Mouse (Mus musculus) myocyte (in vitro differentiated cells): Measurements from ENCODE around the gene Pex12. TPM values are rescaled to one million over a fixed set of nuclear protein-coding genes. Genes with fewer than 3 reads are reported as not detected.

ENCODE experiments used
- H3K27me3 ChIP-seq: one replicate; pipeline ENCODE4 v1.6.1; 2011; ENCODE audit not compliant: control insufficient read depth, insufficient read depth, insufficient read length
- H3K36me3 ChIP-seq: one replicate; pipeline ENCODE4 v1.6.1; 2011; ENCODE audit not compliant: control insufficient read depth, insufficient read depth
- H3K4me2 ChIP-seq: one replicate; pipeline ENCODE4 v1.6.1; 2011; ENCODE audit warnings: low read depth, control low read depth
- H3K4me3 ChIP-seq: one replicate; pipeline ENCODE4 v1.5.1; 2011; ENCODE audit warnings: mild to moderate bottlenecking, control low read depth, moderate library complexity
- H3K79me2 ChIP-seq: one replicate; pipeline ENCODE4 v1.6.1; 2011; ENCODE audit not compliant: control insufficient read depth, insufficient read depth
- H3ac ChIP-seq: one replicate; pipeline ENCODE4 v1.6.1; 2011; ENCODE audit not compliant: control insufficient read depth, insufficient read length
- CEBPB ChIP-seq: IDR thresholded peaks from 2 replicates; pipeline ENCODE4 v1.6.1; 2011; ENCODE audit warnings: mild to moderate bottlenecking, moderate library complexity; ENCODE audit not compliant: poor library complexity, insufficient read depth, severe bottlenecking
- E2F4 ChIP-seq: IDR thresholded peaks from one replicate; pipeline ENCODE4 v1.6.1; 2011; ENCODE audit warnings: mild to moderate bottlenecking, control low read depth, moderate library complexity; ENCODE audit not compliant: insufficient read depth
- MAX ChIP-seq: IDR thresholded peaks from one replicate; pipeline ENCODE4 v1.6.1; 2011; ENCODE audit warnings: low read depth, mild to moderate bottlenecking, control low read depth
- MYOD1 ChIP-seq, 3 experiments: IDR thresholded peaks; one replicate each; pipeline ENCODE4 v1.6.1; 2011; ENCODE audit warnings: control low read depth in 2 of 3, low read depth in 2 of 3, mild to moderate bottlenecking in 2 of 3, moderate library complexity in 1 of 3; ENCODE audit not compliant: insufficient read length in 2 of 3, control insufficient read depth in 1 of 3
- MYOG ChIP-seq, 3 experiments: IDR thresholded peaks; one replicate each; pipeline ENCODE4 v1.6.1; 2011; ENCODE audit warnings: control low read depth in 2 of 3, low read depth in 2 of 3, mild to moderate bottlenecking in 2 of 3; ENCODE audit not compliant: insufficient read length in 2 of 3, control insufficient read depth in 1 of 3, insufficient read depth in 1 of 3
- POLR2A ChIP-seq: IDR thresholded peaks from one replicate; pipeline ENCODE4 v1.6.1; 2011; ENCODE audit warnings: low read depth, mild to moderate bottlenecking, control low read depth, moderate library complexity; ENCODE audit not compliant: insufficient read length
- POLR2AphosphoS2 ChIP-seq: IDR thresholded peaks from one replicate; pipeline ENCODE4 v1.6.1; 2011; ENCODE audit warnings: low read depth, control low read depth; ENCODE audit not compliant: insufficient read length
- REST ChIP-seq: IDR thresholded peaks from one replicate; pipeline ENCODE4 v1.6.1; 2011; ENCODE audit warnings: mild to moderate bottlenecking, control low read depth, moderate library complexity; ENCODE audit not compliant: insufficient read depth, insufficient read length
- SRF ChIP-seq: IDR thresholded peaks from one replicate; pipeline ENCODE4 v1.6.1; 2011; ENCODE audit warnings: low read depth; ENCODE audit not compliant: control insufficient read depth, insufficient read length
- TCF12 ChIP-seq: IDR thresholded peaks from one replicate; pipeline ENCODE4 v1.6.1; 2011; ENCODE audit warnings: mild to moderate bottlenecking, control low read depth; ENCODE audit not compliant: poor library complexity, insufficient read depth, severe bottlenecking
- TCF3 ChIP-seq: IDR thresholded peaks from one replicate; pipeline ENCODE4 v1.6.1; 2011; ENCODE audit warnings: low read depth, control low read depth; ENCODE audit not compliant: insufficient read length
- USF1 ChIP-seq: IDR thresholded peaks from one replicate; pipeline ENCODE4 v1.6.1; 2011; ENCODE audit warnings: low read depth, mild to moderate bottlenecking, control low read depth, moderate library complexity
- polyA plus RNA-seq: library from polyadenylated mRNA; unstranded; fragments of >200 nt; fragmentation: generic; extraction: Trizol; gene quantifications from one replicate; pipeline ENCODE4 v1.2.1, GENCODE M21; 2012; ENCODE audit warnings: missing spikeins

Pex12 gene
- polyA plus RNA-seq, 1 experiment = 8.7 TPM

- Histone ChIP-seq H3ac (peak within 1 kb of the TSS; percentile 34), H3K36me3 (peaks cover 20% of the 10 kb centered on the region), H3K4me2 (peak within 1 kb of the TSS; percentile 92), H3K79me2 (peaks cover 15% of the 10 kb centered on the region), H3K4me3 (peak within 1 kb of the TSS; percentile 72), H3K27me3 (no peaks in the 10 kb centered on the region)
- TF ChIP-seq MYOG (IDR thresholded peaks at IDR 0.05; ENCODE audit: control insufficient read depth in 1 of 3, insufficient read depth in 1 of 3, insufficient read length in 2 of 3, low read depth in 2 of 3) (no peak), POLR2A (peak; percentile 87), E2F4 (no peak), POLR2AphosphoS2 (peak; percentile 88)
Measured at GRCm38 (mm10) chr11:83298225-83299195, 3.9 kb downstream of the Pex12 start, which contains the start of gene Ap2b1. Ap2b1 (plus strand) TSS chr11:83299024.

- Histone ChIP-seq H3K4me2 (peak overlapping the region; percentile 92), H3K36me3 (peaks cover 22% of the 10 kb centered on the region), H3ac (peak overlapping the region; percentile 34), H3K27me3 (no peaks in the 10 kb centered on the region), H3K79me2 (peaks cover 15% of the 10 kb centered on the region), H3K4me3 (peak overlapping the region; percentile 72)
- no peak for TF ChIP-seq USF1
- TF ChIP-seq CEBPB = no peak
- TF ChIP-seq MYOG (IDR thresholded peaks at IDR 0.05; ENCODE audit: control insufficient read depth in 1 of 3, insufficient read depth in 1 of 3, insufficient read length in 2 of 3, low read depth in 2 of 3) = no peak
- no peak for TF ChIP-seq MYOD1 (IDR thresholded peaks at IDR 0.05; ENCODE audit: control insufficient read depth in 1 of 3, insufficient read length in 2 of 3, low read depth in 2 of 3)
- no peak for TF ChIP-seq REST
- no peak for TF ChIP-seq TCF3
- TF ChIP-seq POLR2AphosphoS2 = no peak
- TF ChIP-seq SRF = no peak
- no peak for TF ChIP-seq TCF12
- no peak for TF ChIP-seq MAX
Measured at GRCm38 (mm10) chr11:83297816-83298215, 4.6 kb downstream of the Pex12 start.

GRCm38 (mm10) chr11:83294133-83294532 is 8.3 kb downstream of the Pex12 start:
- Histone ChIP-seq H3ac (no peak overlapping the region), H3K4me3 (no peak overlapping the region), H3K36me3 (peaks cover 22% of the 10 kb centered on the region), H3K4me2 (no peak overlapping the region), H3K27me3 (no peaks in the 10 kb centered on the region), H3K79me2 (peaks cover 27% of the 10 kb centered on the region)
- TF ChIP-seq MYOG (IDR thresholded peaks at IDR 0.05; ENCODE audit: control insufficient read depth in 1 of 3, insufficient read depth in 1 of 3, insufficient read length in 2 of 3, low read depth in 2 of 3) = no peak
- no peak for TF ChIP-seq TCF3
- TF ChIP-seq MAX = no peak

- peaks cover 22% of the 10 kb centered on the region for H3K36me3 ChIP-seq
- peak overlapping the region; percentile 82 for H3K4me3 ChIP-seq
- TF ChIP-seq MAX (no peak), POLR2AphosphoS2 (no peak), CEBPB (no peak), REST (no peak), TCF12 (no peak), E2F4 (no peak), MYOG (IDR thresholded peaks at IDR 0.05; ENCODE audit: control insufficient read depth in 1 of 3, insufficient read depth in 1 of 3, insufficient read length in 2 of 3, low read depth in 2 of 3) (no peak), POLR2A (no peak)
- H3K4me2 ChIP-seq = peak overlapping the region; percentile 87
- H3K79me2 ChIP-seq = peaks cover 27% of the 10 kb centered on the region
- H3K27me3 ChIP-seq = no peaks in the 10 kb centered on the region
- H3ac ChIP-seq = no peak overlapping the region
Measured at GRCm38 (mm10) chr11:83293182-83293581, 9.2 kb downstream of the Pex12 start.

- H3K27me3 ChIP-seq = no peaks in the 10 kb centered on the region
- H3K79me2 ChIP-seq = peaks cover 27% of the 10 kb centered on the region
- peak overlapping the region; percentile 87 for H3K4me2 ChIP-seq
- TF ChIP-seq MYOD1 (IDR thresholded peaks at IDR 0.05; ENCODE audit: control insufficient read depth in 1 of 3, insufficient read length in 2 of 3, low read depth in 2 of 3) = no peak
- no peak for TF ChIP-seq USF1
- TF ChIP-seq TCF12 = no peak
- no peak for TF ChIP-seq REST
- TF ChIP-seq MYOG (IDR thresholded peaks at IDR 0.05; ENCODE audit: control insufficient read depth in 1 of 3, insufficient read depth in 1 of 3, insufficient read length in 2 of 3, low read depth in 2 of 3) = no peak
- no peak for TF ChIP-seq POLR2A
- TF ChIP-seq MAX = no peak
- no peak for TF ChIP-seq POLR2AphosphoS2
- no peak for TF ChIP-seq SRF
- no peak for TF ChIP-seq TCF3
- TF ChIP-seq CEBPB = no peak
- TF ChIP-seq E2F4 = no peak
- peak overlapping the region; percentile 82 for H3K4me3 ChIP-seq
- peaks cover 22% of the 10 kb centered on the region for H3K36me3 ChIP-seq
- no peak overlapping the region for H3ac ChIP-seq
Measured at GRCm38 (mm10) chr11:83292251-83292587, 10.2 kb downstream of the Pex12 start.
